Mouse (Mus musculus) intestine, embryonic 15.5 days (tissue): ENCODE results near the gene H60b. TPM values are rescaled to one million over a fixed set of nuclear protein-coding genes. Genes with fewer than 3 reads are reported as not detected.
"Not testable (repeated sequence)": the region's sequence is repeated elsewhere in the genome, so short reads cannot be mapped to it uniquely, and the experiment has no call there.

Experiments used
- ATAC-seq: fragments of 200-750 bp; cut with Nextera tagmentation; 2 replicates; pipeline ENCODE4 v1.8.0; 2017; ENCODE audit warnings: moderate TSS enrichment, moderate library complexity
- H3K27ac ChIP-seq: fragments of 300-500 bp; sonication (generic); 2 replicates; pipeline ENCODE4 v1.5.1; 2015; ENCODE audit warnings: mild to moderate bottlenecking, inconsistent platforms
- H3K27me3 ChIP-seq: fragments of 300-500 bp; sonication (generic); replicated peaks from 2 replicates; pipeline ENCODE4 v1.6.1; 2015; ENCODE audit warnings: inconsistent platforms
- H3K36me3 ChIP-seq: fragments of 300-500 bp; sonication (generic); 2 replicates; pipeline ENCODE4 v1.6.1; 2015; ENCODE audit warnings: inconsistent platforms
- H3K4me1 ChIP-seq: fragments of 300-500 bp; sonication (generic); replicated peaks from 2 replicates; pipeline ENCODE4 v1.6.1; 2015; ENCODE audit warnings: inconsistent platforms
- H3K4me2 ChIP-seq: fragments of 300-500 bp; sonication (generic); replicated peaks from 2 replicates; pipeline ENCODE4 v1.6.1; 2015; ENCODE audit warnings: mild to moderate bottlenecking, inconsistent platforms
- H3K4me3 ChIP-seq: fragments of 300-500 bp; sonication (generic); replicated peaks from 2 replicates; pipeline ENCODE4 v1.5.1; 2015; ENCODE audit warnings: inconsistent platforms
- H3K9ac ChIP-seq: fragments of 300-500 bp; sonication (generic); 2 replicates; pipeline ENCODE4 v1.6.1; 2015; ENCODE audit warnings: inconsistent platforms
- H3K9me3 ChIP-seq: fragments of 300-500 bp; sonication (generic); 2 replicates; pipeline ENCODE4 v1.6.1; 2016; ENCODE audit warnings: inconsistent platforms
- WGBS: fragments of 180-500 bp; shearing (Covaris S2); methylation state at CpG from one replicate; pipeline ENCODE4 v1.1.7; 2015; 5-methylcytosine and 5-hydroxymethylcytosine counted together
- polyA plus RNA-seq: library from polyadenylated mRNA; unstranded; fragments of >200 nt; fragmentation: Nextera tagmentation; extraction: Ambion mirVana; gene quantifications from 2 replicates; pipeline ENCODE4 v1.2.1, GENCODE M21; 2015

The H60b gene
- 0.47 and 0.53 TPM in 2 replicates for polyA plus RNA-seq

DNA sequence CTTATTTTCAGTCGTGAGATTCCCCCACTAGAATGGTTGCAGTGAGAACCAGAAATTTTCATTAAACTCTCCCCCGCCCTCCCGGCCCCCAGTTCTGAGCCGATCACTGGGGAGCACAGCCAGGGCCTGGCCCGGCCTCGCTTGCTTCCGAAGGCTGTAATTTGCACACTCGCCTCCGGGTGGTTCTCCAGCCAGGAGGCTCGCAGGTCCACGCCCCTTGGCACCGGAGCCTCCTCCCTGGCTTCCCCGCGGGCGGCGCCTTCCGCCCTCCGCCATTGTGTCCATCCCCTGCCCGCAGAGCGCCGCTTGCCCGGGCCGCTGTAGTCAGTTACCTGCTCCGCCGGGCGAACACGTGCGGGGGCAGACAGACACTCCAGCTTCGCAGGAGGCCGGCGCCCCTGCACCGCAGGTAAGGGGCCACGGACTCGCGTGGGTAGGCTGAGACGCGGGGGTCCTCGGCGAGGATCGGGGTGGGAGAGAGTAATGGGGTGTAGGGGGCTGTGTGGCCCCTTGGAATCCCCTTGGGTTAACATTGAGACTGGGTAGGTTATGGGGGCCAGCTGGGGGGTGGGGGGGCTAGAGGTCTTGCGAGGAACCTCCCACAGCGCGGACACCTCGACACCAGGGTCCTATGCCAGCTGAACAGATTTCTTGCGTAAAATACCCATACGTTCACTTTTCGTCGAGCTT, at the start of gene H60b, which contains the start of gene Raet1e:
H60b (plus strand) TSS at position 277 of the 690 bp plus-strand sequence.
Raet1e (plus strand) TSS at position 260 of the 690 bp plus-strand sequence.
- under 1% methylated on average over 48 of the region's 48 CpGs for WGBS
- H3K9ac ChIP-seq, result not testable (repeated sequence)

DNA sequence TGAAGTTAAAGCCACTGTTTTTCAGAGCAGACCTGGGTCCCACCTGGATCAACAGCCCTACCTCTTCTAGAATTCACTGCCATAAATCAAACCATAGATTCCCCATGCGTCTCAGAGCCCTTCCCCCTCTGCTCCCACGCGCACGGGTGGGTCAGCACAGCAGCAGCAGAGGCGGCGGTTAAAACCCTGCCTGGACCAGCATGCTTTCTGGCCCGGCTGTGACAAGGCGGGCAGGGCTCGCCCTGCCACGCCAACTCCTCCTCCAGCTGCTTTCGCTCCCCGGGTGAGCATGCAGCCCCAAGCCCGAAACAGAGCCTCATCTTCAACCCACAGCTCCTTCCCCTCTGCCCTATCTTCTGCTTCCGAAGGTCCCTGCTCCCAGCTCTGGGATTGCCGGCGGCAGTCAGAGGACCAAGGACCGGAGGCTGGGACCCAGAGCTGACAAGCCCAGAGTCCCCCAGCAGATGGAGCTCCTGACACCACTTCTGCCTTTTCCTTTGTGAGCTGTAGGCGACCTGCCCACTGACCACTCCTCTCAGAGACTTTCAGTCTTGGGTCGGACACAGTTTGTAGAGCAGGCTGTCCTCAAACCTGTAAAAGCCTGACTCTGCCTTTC, 17.6 kb upstream of the H60b start:
- peak overlapping the region; percentile 40 for H3K9ac ChIP-seq
- H3K4me2 ChIP-seq, result peak overlapping the region; percentile 83
- H3K4me1 ChIP-seq, result no peaks in the 10 kb centered on the region
- no peaks in the 10 kb centered on the region for H3K36me3 ChIP-seq
- H3K27me3 ChIP-seq, result no peaks in the 10 kb centered on the region
- ATAC-seq, result peak; percentile 72
- H3K27ac ChIP-seq, result no peak overlapping the region
- under 1% methylated on average over 19 of the region's 19 CpGs for WGBS
- no peaks in the 10 kb centered on the region for H3K9me3 ChIP-seq
- peak overlapping the region; percentile 39 for H3K4me3 ChIP-seq

More for the DNA sequence above, at the start of gene H60b, which contains the start of gene Raet1e:
- not testable (repeated sequence) for H3K27ac ChIP-seq, H3K4me1 ChIP-seq, H3K36me3 ChIP-seq, H3K9me3 ChIP-seq
- peaks cover 40% of the 10 kb centered on the region for H3K27me3 ChIP-seq
- ATAC-seq, result peak; percentile 89
- H3K4me3 ChIP-seq, result peak within 1 kb of the TSS; percentile 42
- peak within 1 kb of the TSS; percentile 78 for H3K4me2 ChIP-seq

DNA sequence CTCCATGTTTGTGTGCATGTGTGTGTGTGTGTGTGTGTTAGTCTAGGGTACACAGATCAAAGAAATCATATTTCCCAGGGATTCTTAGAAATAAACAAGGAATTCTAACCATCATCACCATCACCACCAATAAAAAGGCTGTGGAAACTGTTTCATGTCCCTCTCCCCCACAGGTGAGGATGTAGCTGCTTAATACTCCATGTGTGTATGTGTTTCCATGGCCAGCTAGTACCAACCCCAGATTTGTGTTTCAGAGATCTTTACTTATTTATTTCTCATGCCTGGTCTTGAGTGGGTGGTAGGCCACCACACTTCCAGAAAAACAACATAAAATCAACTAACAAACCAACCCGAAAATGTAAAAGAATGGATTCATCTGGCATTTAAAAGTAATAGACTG, 16.2 kb upstream of the H60b start:
- H3K4me3 ChIP-seq, H3K27me3 ChIP-seq, H3K27ac ChIP-seq, H3K9ac ChIP-seq, ATAC-seq, H3K4me1 ChIP-seq, H3K4me2 ChIP-seq, H3K9me3 ChIP-seq, H3K36me3 ChIP-seq: not testable (repeated sequence)
- WGBS, result 85% methylated on average over 1 of the region's 1 CpGs

DNA sequence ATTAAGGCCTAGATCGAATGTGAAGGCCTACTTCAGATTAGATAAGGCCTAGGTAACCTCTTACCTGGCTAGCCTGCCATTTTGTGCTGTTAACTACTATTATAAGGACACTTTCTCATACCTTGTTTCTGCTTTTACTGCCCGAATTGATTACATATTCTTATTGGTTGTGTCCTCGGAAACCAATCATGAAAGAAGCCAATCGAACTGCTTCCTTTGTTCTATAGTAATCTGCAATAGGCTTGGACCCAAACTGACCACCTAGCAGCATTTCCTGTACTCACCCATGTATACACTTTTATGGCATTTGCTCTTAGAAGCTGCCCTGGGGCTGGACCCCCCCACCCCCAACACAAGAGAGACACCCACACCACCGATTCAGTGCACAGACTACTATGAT, 15.5 kb upstream of the H60b start:
- Histone ChIP-seq H3K9ac (no peak overlapping the region), H3K4me1 (no peaks in the 10 kb centered on the region), H3K36me3 (no peaks in the 10 kb centered on the region), H3K9me3 (no peaks in the 10 kb centered on the region), H3K4me3 (no peak overlapping the region), H3K27me3 (no peaks in the 10 kb centered on the region), H3K27ac (no peak overlapping the region), H3K4me2 (no peak overlapping the region)
- no peak for ATAC-seq
- WGBS, result 68% methylated on average over 5 of the region's 5 CpGs

DNA sequence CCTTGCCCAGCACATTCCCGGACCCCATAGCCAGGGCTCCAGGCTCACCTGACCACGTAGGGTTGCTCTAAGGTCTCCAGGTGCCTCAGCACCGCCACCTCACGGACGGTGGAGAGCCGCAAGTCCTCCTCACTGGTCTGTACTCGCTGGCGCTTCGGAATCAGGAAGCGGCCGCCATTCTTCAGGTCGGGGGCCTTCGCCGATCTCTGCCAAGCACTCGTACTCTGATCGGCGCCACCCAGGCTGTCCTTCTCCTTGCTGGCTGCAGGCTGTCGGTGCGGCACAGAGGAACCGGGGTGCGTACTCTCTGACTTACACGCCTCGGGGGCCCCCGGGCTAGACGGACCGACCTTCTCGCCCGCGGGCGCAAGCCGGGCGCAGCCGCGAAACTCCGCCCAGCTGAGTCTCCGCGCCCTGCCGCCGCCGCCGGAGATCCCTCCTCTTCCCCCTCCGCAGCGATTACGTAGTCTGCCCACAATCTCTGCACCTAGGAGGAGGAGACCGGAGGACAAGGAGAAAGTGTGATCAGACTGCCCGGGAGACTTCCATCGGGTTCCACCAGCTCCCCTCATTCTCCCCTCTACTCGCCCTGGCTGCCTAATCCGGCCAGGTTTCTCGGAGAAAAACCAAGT, 9.8 kb upstream of the H60b start:
- H3K9ac ChIP-seq, result peak overlapping the region; percentile 57
- no peaks in the 10 kb centered on the region for H3K36me3 ChIP-seq
- peak; percentile 93 for ATAC-seq
- peaks cover 19% of the 10 kb centered on the region for H3K4me1 ChIP-seq
- H3K4me2 ChIP-seq, result peak overlapping the region; percentile 98
- H3K27me3 ChIP-seq, result peaks cover 20% of the 10 kb centered on the region
- WGBS, result under 1% methylated on average over 49 of the region's 50 CpGs
- peak overlapping the region; percentile 69 for H3K27ac ChIP-seq
- peak overlapping the region; percentile 56 for H3K4me3 ChIP-seq
- H3K9me3 ChIP-seq, result no peaks in the 10 kb centered on the region

DNA sequence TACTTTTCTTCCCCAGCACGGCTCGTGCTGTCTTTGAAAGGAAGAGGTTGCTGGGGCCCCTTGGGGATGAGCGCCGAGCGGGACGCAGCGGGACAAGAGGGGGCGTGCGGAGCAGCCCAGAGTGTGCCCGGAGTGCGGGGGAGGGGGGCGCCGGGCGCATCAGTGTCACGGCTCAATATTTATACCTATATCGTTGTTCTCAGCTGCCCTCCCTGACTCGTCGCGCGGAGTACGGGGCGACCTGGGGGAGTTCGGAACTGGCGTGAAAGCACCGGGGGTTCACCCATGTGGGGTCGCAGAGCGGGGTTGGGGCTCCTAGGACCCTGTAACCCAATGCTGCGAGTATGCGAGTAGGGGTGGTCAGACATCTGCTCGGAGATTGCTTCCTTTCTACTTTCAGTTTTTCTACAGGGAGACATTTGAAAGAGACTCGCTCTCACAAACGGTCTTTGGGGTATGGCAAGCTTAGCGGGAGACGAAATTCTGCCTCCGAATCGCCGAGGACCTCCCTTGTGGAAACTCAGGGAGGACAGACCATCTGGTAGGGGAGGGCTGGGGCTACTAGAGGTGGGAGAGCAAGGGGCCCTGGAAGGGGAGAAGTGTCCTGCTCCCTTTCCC, 9.2 kb upstream of the H60b start, which contains the start of gene E030030I06Rik:
E030030I06Rik (minus strand) TSS at position 198 of the 618 bp plus-strand sequence.
- under 1% methylated on average over 36 of the region's 37 CpGs for WGBS
- H3K9ac ChIP-seq, result peak within 1 kb of the TSS; percentile 57
- H3K4me3 ChIP-seq, result peak within 1 kb of the TSS; percentile 56
- peak within 1 kb of the TSS; percentile 69 for H3K27ac ChIP-seq
- H3K4me1 ChIP-seq, result peaks cover 19% of the 10 kb centered on the region
- peaks cover 22% of the 10 kb centered on the region for H3K27me3 ChIP-seq
- ATAC-seq, result peak; percentile 62
- no peaks in the 10 kb centered on the region for H3K36me3 ChIP-seq
- H3K4me2 ChIP-seq, result peak within 1 kb of the TSS; percentile 98
- H3K9me3 ChIP-seq, result no peaks in the 10 kb centered on the region

DNA sequence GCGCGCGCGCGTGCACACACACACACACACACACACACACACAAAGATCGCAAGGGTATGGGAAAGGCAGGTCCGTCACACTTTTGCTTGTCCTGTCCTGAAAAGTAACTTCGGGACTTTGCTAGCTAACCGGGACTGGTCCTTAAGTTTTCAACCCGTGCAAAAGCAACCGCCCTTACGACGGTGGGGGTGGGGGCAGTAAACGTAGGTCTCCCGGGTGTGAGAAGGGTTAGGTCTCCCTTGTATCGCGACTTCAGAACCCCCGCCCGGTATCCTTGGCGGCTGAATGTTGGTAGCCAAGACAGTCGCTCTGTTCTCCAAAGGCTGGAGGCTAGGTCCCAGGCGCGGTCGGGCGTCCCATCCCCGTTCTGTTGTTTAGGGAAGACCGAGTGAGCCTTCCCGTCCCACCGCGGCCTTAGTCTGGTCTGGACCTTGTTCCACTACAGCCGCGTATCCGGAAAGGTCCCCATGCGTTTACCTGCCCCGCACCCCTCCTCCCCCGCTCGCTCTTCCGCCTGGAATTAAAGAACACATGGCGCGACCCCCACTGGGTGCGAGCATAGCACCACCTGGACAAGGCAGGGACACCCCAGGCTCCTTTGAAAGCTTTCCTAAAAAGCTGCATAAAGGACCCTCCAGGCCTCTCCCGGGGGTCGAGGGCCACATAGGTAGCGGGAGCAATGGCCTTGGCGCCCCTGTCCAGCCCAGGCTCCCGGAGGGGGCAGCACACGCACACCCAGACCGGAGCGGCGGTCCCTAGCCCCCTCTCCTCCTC, 8.5 kb upstream of the H60b start:
- WGBS, result under 1% methylated on average over 45 of the region's 50 CpGs

DNA sequence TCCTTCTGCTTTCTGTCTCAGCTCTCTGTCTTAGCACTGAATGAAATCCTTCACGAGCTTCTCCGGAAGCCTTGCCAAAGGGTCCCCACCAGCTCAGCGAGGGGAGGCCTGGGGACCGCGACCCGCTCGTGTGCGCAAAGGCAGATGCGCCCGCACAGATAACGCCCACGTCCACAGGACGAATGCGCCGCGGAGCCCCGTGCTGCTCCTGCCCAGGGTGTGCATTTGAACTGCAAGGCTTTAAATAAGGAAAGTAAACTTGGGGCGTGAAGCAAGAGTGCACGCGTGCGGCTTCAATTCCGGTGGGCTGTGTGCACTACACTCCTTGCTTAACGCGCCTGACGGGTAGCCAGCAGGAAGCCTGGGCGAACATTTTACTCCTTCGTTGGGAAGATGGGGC, 7.8 kb upstream of the H60b start:
- H3K9me3 ChIP-seq, result no peaks in the 10 kb centered on the region
- no peak overlapping the region for H3K9ac ChIP-seq
- peaks cover 31% of the 10 kb centered on the region for H3K27me3 ChIP-seq
- peaks cover 19% of the 10 kb centered on the region for H3K4me1 ChIP-seq
- H3K27ac ChIP-seq, result no peak overlapping the region
- H3K4me3 ChIP-seq, result peak overlapping the region; percentile 56
- no peak for ATAC-seq
- under 1% methylated on average over 27 of the region's 27 CpGs for WGBS
- H3K4me2 ChIP-seq, result peak overlapping the region; percentile 98
- H3K36me3 ChIP-seq, result no peaks in the 10 kb centered on the region

More for the DNA sequence above, 8.5 kb upstream of the H60b start:
- Histone ChIP-seq H3K27me3 (peaks cover 24% of the 10 kb centered on the region), H3K9me3 (no peaks in the 10 kb centered on the region), H3K4me2 (peak overlapping the region; percentile 98), H3K27ac (no peak overlapping the region), H3K9ac (peak overlapping the region; percentile 57), H3K4me1 (peaks cover 19% of the 10 kb centered on the region), H3K36me3 (no peaks in the 10 kb centered on the region), H3K4me3 (peak overlapping the region; percentile 56)
- ATAC-seq, result no peak

DNA sequence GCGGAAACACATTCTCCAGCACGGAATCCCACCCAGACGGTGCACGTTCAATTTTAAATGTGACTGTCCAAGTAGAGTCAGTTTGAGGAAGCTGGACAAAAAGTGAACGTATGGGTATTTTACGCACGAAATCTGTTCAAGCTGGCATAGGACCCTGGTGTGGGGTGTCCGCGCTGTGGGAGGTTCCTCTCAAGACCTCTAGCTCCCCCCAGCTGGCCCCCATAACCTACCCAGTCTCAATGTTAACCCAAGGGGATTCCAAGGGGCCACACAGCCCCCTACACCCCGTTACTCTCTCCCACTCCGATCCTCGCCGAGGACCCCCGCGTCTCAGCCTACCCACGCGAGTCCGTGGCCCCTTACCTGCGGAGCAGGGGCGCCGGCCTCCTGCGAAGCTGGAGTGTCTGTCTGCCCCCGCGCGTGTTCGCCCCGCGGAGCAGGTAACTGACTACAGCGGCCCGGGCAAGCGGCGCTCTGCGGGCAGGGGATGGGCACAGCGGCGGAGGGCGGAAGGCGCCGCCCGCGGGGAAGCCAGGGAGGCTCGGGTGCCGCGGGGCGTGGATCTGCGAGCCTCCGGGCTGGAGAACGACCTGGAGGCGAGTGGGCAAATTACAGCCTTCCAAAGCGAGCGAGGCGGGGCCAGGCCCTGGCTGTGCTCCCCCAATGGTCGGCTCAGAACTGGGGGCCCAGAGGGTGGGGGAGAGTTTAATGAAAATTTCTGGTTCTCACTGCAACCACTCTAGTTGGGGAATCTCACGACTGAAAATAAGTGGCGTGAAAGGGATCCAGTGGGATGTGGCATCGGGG, 7.1 kb upstream of the H60b start:
- H3K27ac ChIP-seq, H3K9ac ChIP-seq, H3K36me3 ChIP-seq, ATAC-seq, H3K9me3 ChIP-seq: not testable (repeated sequence)
- Histone ChIP-seq H3K4me3 (peak overlapping the region; percentile 14), H3K27me3 (peaks cover 37% of the 10 kb centered on the region), H3K4me1 (peaks cover 19% of the 10 kb centered on the region), H3K4me2 (peak overlapping the region; percentile 98)
- WGBS, result 1% methylated on average over 55 of the region's 55 CpGs

DNA sequence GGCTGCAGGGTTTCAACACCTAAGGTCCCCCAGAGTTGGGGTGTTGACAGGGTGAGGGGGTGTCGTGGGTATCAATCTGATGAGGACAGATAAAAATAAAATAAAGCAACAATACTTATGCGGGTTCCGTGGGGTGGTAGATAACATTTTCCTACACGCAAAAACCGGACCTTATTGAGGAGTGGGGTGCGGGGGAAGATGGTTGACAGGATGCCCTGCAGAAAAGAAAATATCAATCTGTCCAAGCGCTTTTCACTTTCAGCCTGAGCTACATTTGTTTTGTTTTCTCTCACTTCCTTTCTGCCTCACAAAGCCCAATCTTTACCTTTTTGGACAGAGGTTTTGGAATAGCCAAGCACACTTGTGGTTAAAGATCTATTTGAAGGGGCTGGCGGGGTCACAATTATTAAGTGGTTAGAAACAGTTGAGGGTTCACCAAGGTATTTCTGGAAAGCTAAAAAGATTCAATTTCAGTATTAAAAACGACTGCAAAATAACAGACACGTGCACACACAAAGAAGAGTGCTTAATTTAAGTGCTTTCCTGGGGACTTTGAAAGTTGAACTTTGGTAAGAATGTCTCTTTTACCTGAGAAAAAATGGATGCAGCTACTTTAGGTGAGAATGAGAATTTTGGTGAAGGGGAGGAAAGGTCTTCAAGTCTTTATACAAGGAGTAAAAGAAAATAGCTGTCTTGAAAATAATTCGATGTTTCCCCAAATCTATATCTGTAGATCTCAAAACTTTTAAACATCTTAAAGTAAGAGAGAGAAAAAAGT, 6.3 kb upstream of the H60b start:
- 5% methylated on average over 11 of the region's 11 CpGs for WGBS

More for the DNA sequence above, 6.3 kb upstream of the H60b start:
- not testable (repeated sequence) for H3K4me3 ChIP-seq, H3K27ac ChIP-seq, H3K36me3 ChIP-seq, ATAC-seq, H3K4me2 ChIP-seq, H3K9ac ChIP-seq, H3K9me3 ChIP-seq
- Histone ChIP-seq H3K27me3 (peaks cover 45% of the 10 kb centered on the region), H3K4me1 (peaks cover 19% of the 10 kb centered on the region)
